Mouse (Mus musculus) ovary, postnatal 14 days (tissue): Measurements from ENCODE around the gene Timp3.
"Not testable (repeated sequence)": the region's sequence is repeated elsewhere in the genome, so short reads cannot be mapped to it uniquely, and the experiment has no call there.

Experiments
- DNase-seq: peaks from one replicate; pipeline ENCODE4 v3.0.0; 2022; ENCODE audit warnings: low spot score

Gene Timp3

DNA sequence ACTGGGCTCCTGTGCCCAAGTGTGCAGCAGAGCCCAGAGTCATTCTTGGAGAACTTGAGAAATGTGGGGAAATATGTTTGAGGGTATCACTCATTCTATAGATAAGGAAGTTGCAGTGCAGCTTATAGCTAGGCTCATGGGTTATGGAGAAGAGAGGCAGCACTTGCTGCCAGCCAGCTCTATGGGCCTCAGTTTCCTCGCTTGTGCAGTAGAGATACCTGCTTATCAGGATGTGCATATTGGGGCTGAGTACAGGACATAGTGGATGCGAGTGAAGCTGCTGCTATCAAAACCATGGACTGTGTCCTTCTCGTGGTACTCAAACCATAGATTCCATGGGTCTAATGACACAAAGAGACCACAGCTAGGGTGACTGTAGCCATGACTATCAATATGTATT, 52.3 kb downstream of the Timp3 start:
- DNase-seq: no peak

- no peak for DNase-seq
Observed at GRCm38 (mm10) chr10:86356819-86357563, 56.8 kb downstream of the Timp3 start.

GRCm38 (mm10) chr10:86358307-86358975, 58.3 kb downstream of the Timp3 start:
- DNase-seq: no peak

DNA sequence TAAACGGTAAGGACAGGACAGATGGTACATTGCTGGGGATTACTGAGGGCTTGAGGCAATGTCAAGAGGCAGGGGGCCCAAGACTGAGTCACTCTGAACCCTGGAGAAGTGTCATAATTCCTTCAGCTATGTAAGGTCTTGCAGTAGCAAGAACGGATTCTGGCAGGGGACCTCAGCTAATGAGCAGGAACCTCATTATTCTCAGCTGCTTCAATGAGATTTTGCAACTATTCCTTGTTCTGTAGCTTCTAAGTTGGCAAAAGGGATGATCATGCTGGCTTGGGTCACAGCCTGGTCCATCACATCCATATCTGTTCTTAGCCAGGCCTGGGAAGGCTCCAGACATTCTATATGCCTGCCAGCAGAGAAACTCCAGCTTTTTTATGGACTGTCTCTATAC, 59.0 kb downstream of the Timp3 start:
- no peak for DNase-seq

DNA sequence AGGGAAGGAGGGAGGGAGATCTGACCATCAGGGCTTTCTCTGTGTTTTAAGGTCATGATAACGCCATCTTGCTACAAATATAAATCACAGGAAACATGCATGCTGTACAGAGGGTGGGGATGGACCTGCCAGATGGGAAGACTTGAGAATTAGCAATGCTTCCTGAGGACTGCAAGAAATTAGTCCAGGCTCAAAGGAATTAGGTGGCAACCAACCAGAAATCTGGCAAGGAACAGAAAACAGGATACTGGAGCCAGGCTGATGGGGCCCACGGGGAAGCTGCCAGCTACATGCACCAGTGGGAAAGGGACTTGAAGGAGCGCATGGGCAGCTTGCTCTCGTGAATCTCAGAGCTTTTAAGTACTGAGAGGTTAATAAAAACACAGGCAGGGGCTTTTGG, 59.5 kb downstream of the Timp3 start:
- DNase-seq: no peak

DNA sequence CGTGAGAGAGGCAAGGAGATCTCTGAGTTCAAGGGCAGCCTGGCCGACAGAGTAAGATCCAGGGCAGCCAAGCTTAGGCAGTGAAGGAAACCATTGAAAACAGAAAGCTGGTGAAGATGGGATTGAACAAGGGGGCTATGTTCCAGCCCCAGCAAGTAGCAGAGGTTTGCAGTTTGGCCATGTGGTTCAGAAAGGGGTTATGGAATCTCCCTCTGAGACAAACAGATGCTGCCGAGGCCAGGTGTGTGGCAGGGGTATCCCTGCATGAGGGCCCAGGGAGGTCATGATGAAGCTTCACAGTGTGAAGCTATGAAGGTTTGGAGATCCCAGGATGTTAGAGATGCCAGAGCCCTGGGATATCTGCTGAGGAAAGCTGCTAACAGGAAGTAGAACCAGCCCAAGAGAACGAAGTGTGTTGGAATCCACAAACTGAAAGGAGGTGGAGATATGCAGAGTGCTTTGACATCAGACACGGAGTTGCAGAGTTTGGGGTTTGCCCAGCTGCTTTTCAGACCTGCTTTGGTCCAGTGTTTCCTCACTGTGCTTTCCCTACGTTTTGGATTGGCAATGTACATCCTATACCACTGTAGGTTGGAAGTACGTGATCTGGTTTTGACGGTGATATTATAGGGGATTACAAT, 63.6 kb downstream of the Timp3 start:
- DNase-seq: no peak

- no peak for DNase-seq
Observed at GRCm38 (mm10) chr10:86365632-86366092, 65.5 kb downstream of the Timp3 start.

DNA sequence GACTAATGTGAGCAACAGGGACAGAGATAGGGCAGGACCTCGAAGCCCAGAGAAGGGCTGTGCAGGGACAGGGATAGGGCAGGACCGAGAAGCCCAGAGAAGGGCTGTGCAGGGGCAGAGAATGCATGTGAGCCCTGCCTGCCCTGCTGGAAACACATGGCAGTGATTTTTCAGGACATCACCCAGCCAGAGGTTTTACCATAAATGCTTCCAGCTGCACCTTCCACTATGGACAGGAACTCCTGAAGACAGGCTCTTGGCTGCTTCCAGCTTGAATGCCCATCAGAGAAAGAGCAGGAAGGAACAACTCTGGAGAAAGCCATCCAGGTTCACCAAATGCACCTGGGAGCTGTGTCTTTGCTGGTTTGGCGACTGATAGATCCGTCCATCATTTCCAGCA, 67.2 kb downstream of the Timp3 start:
- no peak for DNase-seq

GRCm38 (mm10) chr10:86368811-86369210, 68.6 kb downstream of the Timp3 start:
- DNase-seq: no peak

GRCm38 (mm10) chr10:86369346-86369745, 69.2 kb downstream of the Timp3 start:
- DNase-seq: no peak

- DNase-seq: no peak
Observed at GRCm38 (mm10) chr10:86371561-86371960, 71.4 kb downstream of the Timp3 start.

- DNase-seq: no peak
Observed at GRCm38 (mm10) chr10:86374061-86374460, 73.9 kb downstream of the Timp3 start.

GRCm38 (mm10) chr10:86375903-86376302, 75.7 kb downstream of the Timp3 start:
- DNase-seq: no peak

DNA sequence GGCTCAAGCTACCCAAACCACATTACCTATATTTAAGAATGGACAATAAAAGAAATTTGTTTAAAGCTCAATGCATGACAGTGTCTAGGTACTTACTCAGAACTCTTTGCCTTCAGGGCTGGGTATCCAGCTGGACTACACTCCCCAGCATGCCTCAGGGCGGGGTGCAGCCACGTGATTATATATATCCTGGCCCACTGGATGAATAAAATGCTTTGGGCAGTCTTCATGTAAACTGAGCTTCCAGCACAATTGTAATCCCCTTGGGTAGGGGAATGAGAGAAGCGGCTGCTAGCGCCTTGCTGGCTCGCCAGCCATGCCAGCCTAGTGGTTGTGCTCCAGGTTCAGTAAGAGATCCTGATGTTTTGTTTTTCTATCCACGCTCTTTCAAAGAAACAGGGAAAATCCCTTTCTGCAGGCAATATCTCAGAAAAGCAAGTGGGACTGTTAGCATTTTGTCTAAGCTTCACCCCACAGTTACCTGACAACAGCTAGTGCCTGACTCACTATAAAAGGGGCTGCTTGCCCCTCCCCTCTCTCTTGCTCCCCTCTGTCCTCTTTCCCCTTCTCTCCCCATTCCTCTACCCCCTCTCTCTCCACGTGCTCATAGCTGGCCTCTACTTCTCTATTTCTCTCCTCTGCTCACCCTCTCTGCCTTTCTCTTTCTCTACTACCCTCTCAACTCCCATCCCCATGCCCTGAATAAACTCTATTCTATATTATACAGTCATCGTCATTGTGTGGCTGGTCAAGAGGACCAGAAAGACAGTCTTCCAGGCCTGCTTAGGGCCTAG, 76.4 kb downstream of the Timp3 start:
- no peak for DNase-seq

GRCm38 (mm10) chr10:86378803-86379202, 78.6 kb downstream of the Timp3 start:
- DNase-seq: not testable (repeated sequence)

- no peak for DNase-seq
Observed at GRCm38 (mm10) chr10:86380626-86381025, 80.5 kb downstream of the Timp3 start.

- no peak for DNase-seq
Observed at GRCm38 (mm10) chr10:86381150-86381921, 81.2 kb downstream of the Timp3 start.

- no peak for DNase-seq
Observed at GRCm38 (mm10) chr10:86381922-86382260, 81.7 kb downstream of the Timp3 start.

- no peak for DNase-seq
Observed at GRCm38 (mm10) chr10:86384655-86385054, 84.5 kb downstream of the Timp3 start.

GRCm38 (mm10) chr10:86385656-86386055, 85.5 kb downstream of the Timp3 start:
- DNase-seq: no peak

- DNase-seq: no peak
Observed at GRCm38 (mm10) chr10:86386232-86386631, 86.1 kb downstream of the Timp3 start.
